Mouse (Mus musculus): Measurements from ENCODE around the gene Fbxl17. TPM values are rescaled to one million over a fixed set of nuclear protein-coding genes. Genes with fewer than 3 reads are reported as not detected.
A peak's percentile ranks its signal among the peaks of the same experiment; 100 is the strongest.

Gene Fbxl17
- total RNA-seq (2014; rRNA removed; ENCODE audit: low replicate concordance) (20.5 and 26.3 TPM in 2 replicates), polyA plus RNA-seq (2015; fragmentation: Nextera tagmentation; extraction: Ambion mirVana) (10.4 and 11.4 TPM in 2 replicates)

GRCm38 (mm10) chr17:63499636-63500155 is at the start of gene Fbxl17:
Gene Fbxl17, minus strand, starts transcription at chr17:63500017.
- ATAC-seq (ENCODE audit: insufficient read depth, low read depth), result peak; percentile 66
- peak; percentile 29 for DNase-seq (ENCODE audit: low spot score)
- Histone ChIP-seq H3K27me3 (ENCODE audit: control insufficient read depth, insufficient read depth, low read length) (no peaks in the 10 kb centered on the region), H3K36me3 (replicated peaks; ENCODE audit: control insufficient read depth, insufficient read depth, low read length) (no peaks in the 10 kb centered on the region), H3K27ac (ENCODE audit: low read depth) (peak within 1 kb of the TSS; percentile 95), H3K9ac (replicated peaks; ENCODE audit: low read depth, low read length) (peak within 1 kb of the TSS; percentile 96), H3K9me3 (replicated peaks; ENCODE audit: control insufficient read depth, low read length) (no peaks in the 10 kb centered on the region), H3K4me1 (ENCODE audit: control insufficient read depth, insufficient read depth) (peaks cover 20% of the 10 kb centered on the region), H3K4me3 (ENCODE audit: low read depth, low read length) (peak within 1 kb of the TSS; percentile 84), H3K4me2 (ENCODE audit: low read depth, low read length) (peak within 1 kb of the TSS; percentile 77)
- TF ChIP-seq CTCF (IDR thresholded peaks at IDR 0.05; ENCODE audit: low read depth) (no peak), EP300 (IDR thresholded peaks at IDR 0.05; ENCODE audit: low read depth) (no peak)
- WGBS, result 2% methylated on average over 56 of the region's 80 CpGs

GRCm38 (mm10) chr17:63547465-63547864 is 47.6 kb upstream of the Fbxl17 start:
- WGBS, result 73% methylated on average over 4 of the region's 4 CpGs
- no peak for DNase-seq (ENCODE audit: low spot score)

GRCm38 (mm10) chr17:63534576-63535265 is 34.9 kb upstream of the Fbxl17 start:
- H3K9me3 ChIP-seq (replicated peaks; ENCODE audit: control insufficient read depth, low read length), result no peaks in the 10 kb centered on the region
- no peak overlapping the region for H3K4me2 ChIP-seq (ENCODE audit: low read depth, low read length)
- no peak overlapping the region for H3K9ac ChIP-seq (replicated peaks; ENCODE audit: low read depth, low read length)
- H3K27me3 ChIP-seq (ENCODE audit: control insufficient read depth, insufficient read depth, low read length), result no peaks in the 10 kb centered on the region
- WGBS, result 85% methylated on average over 17 of the region's 17 CpGs
- no peak for DNase-seq (ENCODE audit: low spot score)
- no peak overlapping the region for H3K27ac ChIP-seq (ENCODE audit: low read depth)
- H3K4me3 ChIP-seq (ENCODE audit: low read depth, low read length), result no peak overlapping the region
- no peaks in the 10 kb centered on the region for H3K36me3 ChIP-seq (replicated peaks; ENCODE audit: control insufficient read depth, insufficient read depth, low read length)
- TF ChIP-seq CTCF (IDR thresholded peaks at IDR 0.05; ENCODE audit: low read depth) (no peak), EP300 (IDR thresholded peaks at IDR 0.05; ENCODE audit: low read depth) (no peak)
- no peaks in the 10 kb centered on the region for H3K4me1 ChIP-seq (ENCODE audit: control insufficient read depth, insufficient read depth)
- no peak for ATAC-seq (ENCODE audit: insufficient read depth, low read depth)

More at GRCm38 (mm10) chr17:63547465-63547864, 47.6 kb upstream of the Fbxl17 start:
- TF ChIP-seq EP300 (IDR thresholded peaks at IDR 0.05; ENCODE audit: low read depth) (no peak), CTCF (IDR thresholded peaks at IDR 0.05; ENCODE audit: low read depth) (peak; percentile 35)
- Histone ChIP-seq H3K27me3 (ENCODE audit: control insufficient read depth, insufficient read depth, low read length) (no peaks in the 10 kb centered on the region), H3K9ac (replicated peaks; ENCODE audit: low read depth, low read length) (no peak overlapping the region), H3K27ac (ENCODE audit: low read depth) (no peak overlapping the region), H3K4me1 (ENCODE audit: control insufficient read depth, insufficient read depth) (no peaks in the 10 kb centered on the region), H3K9me3 (replicated peaks; ENCODE audit: control insufficient read depth, low read length) (no peaks in the 10 kb centered on the region), H3K36me3 (replicated peaks; ENCODE audit: control insufficient read depth, insufficient read depth, low read length) (no peaks in the 10 kb centered on the region), H3K4me3 (ENCODE audit: low read depth, low read length) (no peak overlapping the region), H3K4me2 (ENCODE audit: low read depth, low read length) (no peak overlapping the region)
- no peak for ATAC-seq (ENCODE audit: insufficient read depth, low read depth)

GRCm38 (mm10) chr17:63533074-63533836 is 33.4 kb upstream of the Fbxl17 start:
- Histone ChIP-seq H3K4me2 (ENCODE audit: low read depth, low read length) (no peak overlapping the region), H3K4me3 (ENCODE audit: low read depth, low read length) (no peak overlapping the region), H3K27me3 (ENCODE audit: control insufficient read depth, insufficient read depth, low read length) (no peaks in the 10 kb centered on the region), H3K4me1 (ENCODE audit: control insufficient read depth, insufficient read depth) (no peaks in the 10 kb centered on the region), H3K27ac (ENCODE audit: low read depth) (no peak overlapping the region), H3K36me3 (replicated peaks; ENCODE audit: control insufficient read depth, insufficient read depth, low read length) (no peaks in the 10 kb centered on the region), H3K9me3 (replicated peaks; ENCODE audit: control insufficient read depth, low read length) (no peaks in the 10 kb centered on the region), H3K9ac (replicated peaks; ENCODE audit: low read depth, low read length) (no peak overlapping the region)
- 47% methylated on average over 6 of the region's 6 CpGs for WGBS
- no peak for ATAC-seq (ENCODE audit: insufficient read depth, low read depth)
- no peak for DNase-seq (ENCODE audit: low spot score)
- TF ChIP-seq EP300 (IDR thresholded peaks at IDR 0.05; ENCODE audit: low read depth), result no peak
- TF ChIP-seq CTCF (IDR thresholded peaks at IDR 0.05; ENCODE audit: low read depth), result no peak

- no peak overlapping the region for H3K9ac ChIP-seq (replicated peaks; ENCODE audit: low read depth, low read length)
- no peak overlapping the region for H3K4me3 ChIP-seq (ENCODE audit: low read depth, low read length)
- no peak for TF ChIP-seq CTCF (IDR thresholded peaks at IDR 0.05; ENCODE audit: low read depth)
- no peak for TF ChIP-seq EP300 (IDR thresholded peaks at IDR 0.05; ENCODE audit: low read depth)
- H3K36me3 ChIP-seq (replicated peaks; ENCODE audit: control insufficient read depth, insufficient read depth, low read length), result no peaks in the 10 kb centered on the region
- no peaks in the 10 kb centered on the region for H3K27me3 ChIP-seq (ENCODE audit: control insufficient read depth, insufficient read depth, low read length)
- DNase-seq (ENCODE audit: low spot score) (no peak), ATAC-seq (ENCODE audit: insufficient read depth, low read depth) (no peak)
- no peaks in the 10 kb centered on the region for H3K4me1 ChIP-seq (ENCODE audit: control insufficient read depth, insufficient read depth)
- H3K27ac ChIP-seq (ENCODE audit: low read depth), result no peak overlapping the region
- no peaks in the 10 kb centered on the region for H3K9me3 ChIP-seq (replicated peaks; ENCODE audit: control insufficient read depth, low read length)
- WGBS, result 72% methylated on average over 6 of the region's 6 CpGs
- no peak overlapping the region for H3K4me2 ChIP-seq (ENCODE audit: low read depth, low read length)
Measured at GRCm38 (mm10) chr17:63529476-63529875, 29.7 kb upstream of the Fbxl17 start.
